Mouse (Mus musculus) right cerebral cortex, postnatal 25 days (tissue): ENCODE measurements around the gene Cipc.

ENCODE experiments used
- DNase-seq: peaks from one replicate; pipeline ENCODE4 v3.0.0; 2022

Cipc gene

DNA sequence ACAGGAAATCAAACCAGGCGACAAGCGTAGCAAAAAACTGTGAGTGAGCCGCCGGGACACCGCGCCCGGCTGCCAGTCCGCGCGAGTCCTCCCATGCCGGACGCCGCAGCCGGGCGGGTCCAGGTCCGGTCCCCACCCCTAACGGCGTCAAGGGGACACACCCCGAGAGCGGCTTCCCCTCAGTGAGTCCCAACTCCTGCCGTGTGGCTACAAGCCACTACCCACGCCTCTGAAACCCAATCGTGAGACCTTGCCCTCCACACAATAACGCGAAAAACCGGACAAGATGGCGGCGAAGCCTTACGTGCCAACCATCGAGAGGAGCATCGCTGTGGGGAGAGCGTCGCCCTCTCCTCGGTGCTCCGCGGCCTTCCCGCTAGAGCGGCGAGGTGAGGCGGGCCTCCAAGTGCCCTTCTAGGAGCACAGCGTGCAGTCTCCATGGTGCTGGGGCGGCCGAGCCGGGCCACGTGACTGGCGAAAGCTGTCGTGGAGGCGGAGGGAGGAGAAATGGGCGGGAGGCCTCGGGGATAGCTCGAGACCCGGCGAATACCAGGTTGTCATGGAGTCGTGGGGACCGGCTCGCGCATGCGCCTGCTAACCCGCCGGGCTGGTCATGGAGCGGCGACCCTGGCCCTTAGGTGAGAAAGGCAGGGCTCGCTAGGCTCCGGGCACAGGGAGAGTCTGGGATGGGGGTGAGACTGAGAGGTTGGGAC, at the start of gene Cipc:
Gene Cipc (plus strand): TSS at position 182 of the 713 bp plus-strand sequence.
- DNase-seq, result peak; percentile 99

DNA sequence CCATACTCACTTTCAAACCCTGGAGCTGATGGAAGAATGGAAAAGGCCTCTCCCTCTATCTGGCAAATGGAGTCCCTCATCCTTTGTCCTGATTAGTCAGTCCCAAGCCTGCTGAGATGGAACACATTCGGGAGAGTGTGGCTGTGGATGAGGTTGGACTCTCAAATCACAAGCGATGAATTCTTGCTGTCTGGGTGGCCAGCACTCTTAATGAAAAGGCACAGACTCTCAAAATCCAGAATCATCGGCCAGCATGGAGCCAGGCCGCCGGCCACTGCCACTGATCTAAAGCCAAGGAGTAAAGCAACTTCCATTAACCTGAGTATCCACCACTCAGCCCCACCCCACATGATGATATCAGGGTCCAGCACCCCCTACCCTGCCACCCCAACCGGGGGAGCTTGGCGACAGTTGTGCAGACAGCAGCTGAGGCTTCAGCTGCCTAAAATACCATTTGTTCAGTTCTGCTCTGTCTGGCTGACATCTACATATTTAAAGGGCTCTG, 49.0 kb upstream of the Cipc start:
- no peak for DNase-seq

- no peak for DNase-seq
These were observed 48.4 kb upstream of the Cipc start for GRCm38 (mm10) chr12:86898448-86898847.

GRCm38 (mm10) chr12:86899461-86900179, 47.2 kb upstream of the Cipc start:
- no peak for DNase-seq

DNA sequence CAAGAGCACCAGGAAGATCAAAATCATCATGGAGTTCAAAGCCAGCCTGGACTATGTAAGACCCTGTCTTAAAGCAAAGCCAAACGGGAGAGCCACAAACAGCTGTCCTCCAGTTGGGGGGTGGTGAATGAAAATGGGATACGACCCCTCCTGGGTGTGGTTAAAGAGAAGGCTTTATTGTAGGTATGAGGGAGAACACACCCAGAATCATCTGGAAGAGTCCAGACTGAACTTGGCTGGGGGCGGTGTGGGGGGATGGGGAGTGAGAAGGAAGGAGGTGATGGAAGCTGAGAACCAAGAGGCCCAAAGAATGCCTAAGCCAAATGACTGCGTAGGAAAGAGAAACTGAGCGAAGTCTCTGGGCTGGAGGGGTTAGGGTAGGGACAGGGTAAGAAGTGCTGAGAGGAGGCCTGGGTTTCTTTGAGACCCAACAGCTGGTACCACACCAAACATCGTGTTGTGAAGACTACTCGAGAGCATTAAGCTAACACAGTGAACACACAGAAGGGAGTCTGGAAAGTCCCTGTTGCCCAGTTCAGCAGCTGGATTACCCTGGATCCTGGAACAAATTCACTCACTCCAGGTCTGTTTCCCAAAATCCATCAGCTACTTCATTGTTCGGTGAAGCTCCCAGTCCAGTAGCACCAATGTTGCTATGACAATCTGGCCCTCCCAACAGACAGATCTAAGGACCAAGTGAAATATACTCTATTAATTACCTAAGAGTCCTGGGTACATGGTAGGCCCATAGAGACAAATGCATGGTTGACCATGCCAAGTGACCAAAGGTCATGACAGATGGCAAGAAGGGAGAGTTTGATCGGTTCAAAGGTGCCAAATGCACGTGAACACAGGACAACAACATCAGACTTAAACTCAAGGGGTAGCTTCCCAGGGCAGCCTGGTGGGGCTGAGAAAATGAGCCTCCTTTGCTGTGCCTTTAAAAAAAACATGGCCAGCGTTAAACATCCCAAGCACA, 42.7 kb upstream of the Cipc start:
- DNase-seq, result no peak

DNA sequence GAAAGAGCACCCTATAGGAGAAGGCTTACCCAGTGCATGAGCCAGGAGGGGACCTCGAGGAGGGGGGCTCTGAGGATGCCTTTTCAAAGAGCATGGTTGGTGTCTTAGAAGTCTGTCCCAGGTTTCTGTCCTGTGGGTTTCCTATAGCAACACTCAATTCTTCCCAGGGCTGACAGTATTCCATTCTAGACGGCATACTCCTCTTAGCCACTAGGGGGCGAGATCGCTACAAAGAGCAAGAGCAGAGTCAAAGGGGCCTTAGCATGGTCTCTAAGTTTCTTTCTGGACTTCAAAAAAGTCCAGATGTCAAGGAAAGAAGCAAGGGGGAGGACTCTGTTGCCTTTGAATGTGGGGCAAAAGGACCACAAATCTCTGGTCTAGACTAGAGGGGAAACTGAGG, 41.6 kb upstream of the Cipc start:
- DNase-seq, result no peak

GRCm38 (mm10) chr12:86905876-86906275, 41.0 kb upstream of the Cipc start:
- DNase-seq, result no peak

GRCm38 (mm10) chr12:86906395-86906794, 40.4 kb upstream of the Cipc start:
- DNase-seq, result peak; percentile 84

DNA sequence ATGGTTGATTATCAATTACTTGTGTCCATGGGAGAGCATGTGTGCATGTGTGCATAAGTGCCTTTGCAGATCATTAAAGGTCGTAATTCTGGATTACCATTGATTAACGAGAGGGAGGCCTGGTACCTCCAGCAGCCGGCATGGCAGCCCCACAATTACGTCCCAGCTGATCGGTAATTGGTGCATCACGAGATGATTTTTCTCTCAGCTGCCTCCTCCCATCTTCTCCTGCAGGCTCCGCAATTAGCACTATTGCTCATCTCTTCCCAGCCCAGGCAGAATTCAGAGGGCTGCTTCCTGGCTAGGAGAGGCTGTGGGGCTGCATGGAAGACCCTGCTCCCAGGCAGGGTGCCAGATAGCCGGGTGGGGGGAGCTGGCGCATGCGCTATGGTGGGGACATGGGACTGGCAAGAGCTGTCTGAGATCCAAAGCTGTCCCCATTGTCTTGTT, 35.3 kb upstream of the Cipc start:
- peak; percentile 69 for DNase-seq

DNA sequence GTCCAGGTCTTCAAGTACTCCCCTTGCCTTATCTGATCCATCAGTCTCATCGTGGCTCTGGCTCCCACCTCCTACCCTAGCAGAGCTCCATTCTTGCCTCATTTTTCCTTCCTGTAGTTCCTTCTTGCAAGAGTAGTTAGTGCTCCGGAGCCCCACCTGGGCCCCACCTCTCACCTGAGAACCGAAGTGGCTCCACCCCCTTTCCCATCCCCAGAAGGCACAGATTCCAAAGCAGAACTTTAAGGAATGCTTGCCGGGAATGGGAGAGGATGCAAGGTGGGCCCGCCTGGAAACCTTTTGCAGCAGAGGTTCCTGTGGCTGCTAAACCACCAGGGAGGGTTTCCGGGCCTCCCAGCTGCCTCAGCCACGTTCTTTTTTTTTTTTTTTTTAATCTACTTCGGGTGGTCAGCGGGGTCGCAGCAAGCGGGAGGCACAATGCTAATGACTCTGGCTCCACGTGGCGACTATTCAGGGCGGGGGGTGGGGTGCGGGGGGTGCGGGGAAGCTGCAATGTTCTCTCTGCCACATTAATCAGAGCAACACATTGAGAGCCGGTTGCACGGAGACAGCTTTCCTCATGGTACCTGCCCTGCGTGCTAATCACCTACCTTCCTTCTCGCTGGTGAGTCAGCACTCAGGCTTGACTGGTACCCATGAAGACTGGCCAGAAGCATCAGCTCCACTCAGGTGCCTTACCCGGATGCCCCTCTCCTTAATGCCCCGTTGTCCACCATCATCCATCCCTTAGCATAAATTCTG, 34.3 kb upstream of the Cipc start:
- DNase-seq, result no peak

- no peak for DNase-seq
These were observed 32.5 kb upstream of the Cipc start for GRCm38 (mm10) chr12:86914351-86914750.

DNA sequence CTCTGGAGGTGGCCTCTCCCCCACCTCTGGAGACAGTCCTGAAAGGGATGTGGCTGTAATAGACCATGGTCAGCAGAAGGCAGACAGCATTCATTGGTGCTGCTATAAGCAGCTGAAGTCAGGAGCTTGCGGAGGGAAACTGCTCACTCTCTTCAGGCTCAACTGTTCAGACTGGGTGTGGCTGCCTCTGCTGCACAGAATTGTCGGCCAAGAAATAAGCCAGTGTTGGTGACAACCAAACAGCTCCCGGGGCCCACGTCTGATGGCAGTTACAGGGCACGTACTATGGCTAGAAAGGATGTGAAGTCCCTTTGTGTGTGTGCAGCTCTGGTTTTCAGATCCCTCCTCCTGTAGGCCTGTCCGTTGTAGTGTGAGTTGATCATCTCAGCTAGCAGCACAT, 32.1 kb upstream of the Cipc start:
- DNase-seq, result no peak

- no peak for DNase-seq
These were observed 31.2 kb upstream of the Cipc start for GRCm38 (mm10) chr12:86915617-86916016.

DNA sequence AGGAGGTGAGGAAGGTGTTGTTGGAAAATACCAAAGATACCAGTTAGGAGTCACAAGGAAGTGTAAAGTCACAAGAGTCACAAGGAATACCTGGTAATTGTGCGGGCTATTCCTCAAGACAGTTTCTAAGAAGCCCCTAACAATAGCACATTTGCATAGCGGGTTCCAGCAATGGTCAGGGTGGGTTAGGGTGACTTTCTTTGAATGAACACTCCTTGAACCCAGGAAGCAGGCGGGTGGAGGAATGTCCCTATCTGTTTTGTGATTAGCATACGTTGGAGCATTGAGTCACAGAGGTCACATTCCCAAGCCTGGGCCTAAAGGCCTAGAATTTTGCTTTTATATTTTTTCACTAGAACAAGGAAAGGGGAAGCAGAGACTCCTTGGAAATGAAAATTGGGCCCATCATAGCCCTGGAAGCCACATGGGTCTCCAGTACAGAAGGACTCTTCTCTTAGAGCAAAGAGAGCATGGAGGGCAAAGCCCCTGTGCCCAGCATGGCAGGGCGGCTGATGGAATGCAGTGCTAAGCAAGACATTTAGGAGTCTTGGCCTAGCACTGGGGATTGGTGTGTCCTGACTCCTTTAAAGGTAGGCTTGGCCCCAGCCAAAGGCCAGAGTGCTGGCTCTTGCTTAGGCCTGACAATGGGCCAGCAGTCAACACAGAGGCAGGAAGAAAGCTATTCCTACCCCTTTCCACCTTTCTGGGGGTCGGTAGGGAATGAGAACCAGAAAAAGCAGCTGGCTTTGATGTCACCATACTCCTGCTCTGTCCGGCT, 29.9 kb upstream of the Cipc start:
- no peak for DNase-seq

GRCm38 (mm10) chr12:86918361-86918967, 28.4 kb upstream of the Cipc start:
- no peak for DNase-seq

GRCm38 (mm10) chr12:86918983-86919722, 27.7 kb upstream of the Cipc start:
- DNase-seq, result no peak

DNA sequence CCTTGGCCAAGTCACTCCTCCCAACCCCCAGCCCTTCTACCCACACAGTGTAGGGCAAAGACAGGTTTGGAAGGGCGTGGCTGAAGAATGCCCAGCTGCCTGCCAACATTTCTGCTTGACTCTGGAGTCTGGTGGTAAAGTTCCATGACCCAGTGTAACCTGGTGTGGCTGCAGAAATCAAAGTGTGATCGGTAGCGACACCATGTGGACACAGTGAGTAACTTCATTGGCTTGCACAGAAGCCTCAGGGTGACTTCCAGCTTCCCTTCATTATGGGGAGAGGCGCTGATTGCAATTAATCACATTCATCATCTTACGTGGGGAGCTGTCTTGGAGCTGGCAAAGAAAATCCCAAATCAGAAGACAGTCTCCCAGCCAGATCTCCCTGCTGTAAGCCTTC, 23.0 kb upstream of the Cipc start:
- DNase-seq, result peak; percentile 59

DNA sequence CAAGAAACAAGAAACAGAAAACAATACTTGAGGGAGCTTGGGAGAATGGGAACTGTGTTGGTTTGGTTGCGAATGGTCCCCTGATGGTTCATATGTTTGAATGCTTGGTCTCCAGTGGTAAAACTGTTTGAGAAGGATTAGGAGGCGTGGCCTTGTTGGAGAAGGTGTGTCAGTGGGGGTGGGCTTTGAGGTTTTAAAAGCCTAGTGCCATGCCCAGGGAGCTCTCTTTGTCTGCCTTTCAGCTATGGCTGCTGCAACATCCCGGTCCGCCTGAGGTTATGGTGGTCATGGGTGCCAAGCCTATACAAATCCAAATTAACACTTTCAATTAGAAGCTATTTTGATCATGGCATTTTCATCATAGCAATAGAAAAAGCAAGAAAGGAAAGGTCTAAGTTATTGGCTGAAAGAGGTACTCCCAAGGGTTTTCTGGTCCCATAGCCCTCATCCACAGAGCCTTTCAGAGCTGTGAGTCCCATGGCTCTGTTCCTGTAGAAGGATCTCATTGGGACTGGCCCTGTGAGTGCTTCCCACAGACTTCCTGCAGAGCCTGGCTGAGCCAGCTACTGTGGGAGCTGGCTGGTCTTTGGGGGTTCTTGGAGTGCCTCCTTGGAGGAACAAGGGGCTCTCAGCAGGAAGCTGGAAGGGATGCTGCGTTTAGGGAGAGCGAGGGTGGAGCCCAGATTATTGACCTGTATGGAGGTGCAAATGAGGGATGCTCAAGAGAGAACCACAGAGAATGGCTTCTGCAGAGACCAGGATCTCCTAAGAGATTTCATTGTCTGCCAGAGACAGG, 15.7 kb upstream of the Cipc start:
- no peak for DNase-seq

DNA sequence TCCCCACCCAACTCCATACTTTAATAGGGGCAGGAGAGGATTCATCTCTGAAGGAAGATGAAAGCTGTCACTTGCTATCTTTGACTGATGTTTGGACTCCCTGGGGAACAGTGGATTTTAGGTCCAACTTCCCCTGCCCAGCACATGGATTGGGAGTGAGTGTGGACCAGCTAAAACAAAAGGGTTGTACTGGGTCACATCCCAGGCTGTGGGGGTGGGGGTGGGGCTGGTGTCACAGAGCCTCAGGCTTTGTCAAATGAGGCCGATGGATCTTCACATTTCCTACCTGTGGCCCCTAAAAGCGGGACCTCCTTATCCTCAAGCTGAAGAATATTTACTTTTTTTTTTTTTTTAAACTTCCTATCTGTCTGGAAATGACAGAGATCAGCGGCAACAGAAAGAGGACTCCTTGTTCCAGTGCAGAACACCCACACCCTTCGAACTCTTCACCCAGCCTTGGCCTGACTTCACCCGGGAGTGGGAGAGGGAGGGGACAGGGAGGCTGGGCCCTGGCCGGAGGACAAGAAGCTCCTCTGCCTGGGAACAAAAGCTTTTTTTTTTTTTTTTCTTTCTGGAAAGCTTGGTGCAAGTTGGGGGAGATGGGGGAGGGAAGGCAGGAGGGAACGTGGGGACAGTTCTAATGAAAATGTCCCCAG, 14.8 kb upstream of the Cipc start:
- DNase-seq, result no peak
